Mouse (Mus musculus) gastrocnemius, postnatal 14 days (tissue): ENCODE results near the gene Shroom4. TPM values are rescaled to one million over a fixed set of nuclear protein-coding genes. Genes with fewer than 3 reads are reported as not detected.

ENCODE experiments used
- total RNA-seq, 2 experiments: library from RNA; stranded (reverse); gene quantifications; 2 replicates each; pipeline ENCODE4 v1.2.3; 2021

The Shroom4 gene
- total RNA-seq, 2 experiments from 2014 or later = 5.2 to 7.8 TPM

Other genes with a start within 250 kb of the Shroom4 start
- under 1 TPM; 0.64 to 0.95 TPM for gene Nudt10, start 226.8 kb upstream of the Shroom4 start, total RNA-seq
- under 1 TPM in 1 of 2 experiments, not detected in 1; 0.09 TPM for gene Bmp15, start 79.1 kb upstream of the Shroom4 start, total RNA-seq